Mouse (Mus musculus): ENCODE results near the gene Tor1aip1. TPM values are rescaled to one million over a fixed set of nuclear protein-coding genes. Genes with fewer than 3 reads are reported as not detected.
A peak's percentile ranks its signal among the peaks of the same experiment; 100 is the strongest.

Gene Tor1aip1
- polyA plus RNA-seq (2012; ENCODE audit: insufficient read depth, insufficient read length, low replicate concordance, missing spikeins): not detected in 2 replicates

DNA sequence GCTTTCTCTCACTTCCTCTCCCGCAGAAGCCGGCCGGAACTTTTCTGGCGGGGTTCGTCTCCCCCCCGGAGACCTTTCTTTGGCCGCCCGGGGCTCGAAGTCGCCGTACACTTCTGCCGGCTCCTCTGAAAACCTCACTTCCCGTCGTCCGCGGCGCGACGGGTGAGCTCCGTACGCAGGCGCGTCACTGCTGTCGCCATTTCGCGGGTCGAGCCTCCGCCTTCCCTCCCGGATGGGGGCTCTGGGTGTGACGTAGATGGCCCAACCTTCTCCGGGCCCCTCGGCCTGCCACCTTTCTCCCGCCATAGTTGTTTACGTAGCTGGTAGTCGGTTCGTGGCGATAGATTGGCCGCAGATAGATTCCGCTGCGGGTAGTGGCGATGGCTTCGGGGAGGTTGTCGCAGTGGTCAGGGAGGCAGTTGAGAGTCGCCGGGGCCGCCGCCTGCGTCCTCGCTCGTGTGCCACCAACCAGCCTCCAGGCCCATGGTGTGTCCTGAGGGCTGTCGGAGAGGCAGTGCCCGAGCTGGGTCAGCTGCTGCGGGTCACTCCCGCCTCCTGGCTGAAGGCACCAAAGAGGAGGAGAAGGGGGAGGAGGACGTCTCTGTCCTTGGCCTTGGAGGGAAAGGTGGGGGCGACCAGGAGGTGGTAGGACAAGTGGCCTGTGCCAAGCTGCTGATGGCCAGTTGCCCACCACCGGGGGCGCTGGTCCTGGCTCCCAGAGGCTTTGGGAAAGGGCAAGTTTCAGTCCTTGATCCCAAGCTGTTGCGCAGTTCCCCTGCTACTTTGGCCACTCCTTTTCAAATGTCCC lies at the start of gene Tor1aip1:
Tor1aip1 (minus strand) TSS at position 551 of the 808 bp plus-strand sequence.
- TF ChIP-seq CTCF (IDR thresholded peaks at IDR 0.05; ENCODE audit: insufficient read depth, low read depth, low read length) (peak; percentile 47; the same call in 1 of the 2 replicates), POLR2A (IDR thresholded peaks at IDR 0.05; ENCODE audit: insufficient read depth, low read depth, low read length) (peak; percentile 25; the same call in 1 of the 2 replicates)
- H3K4me1 ChIP-seq (ENCODE audit: control insufficient read depth, insufficient read depth, low read length): no peaks in the 10 kb centered on the region; the same call in 1 of the 2 replicates
- under 1% methylated on average over 59 of the region's 59 CpGs for WGBS

DNA sequence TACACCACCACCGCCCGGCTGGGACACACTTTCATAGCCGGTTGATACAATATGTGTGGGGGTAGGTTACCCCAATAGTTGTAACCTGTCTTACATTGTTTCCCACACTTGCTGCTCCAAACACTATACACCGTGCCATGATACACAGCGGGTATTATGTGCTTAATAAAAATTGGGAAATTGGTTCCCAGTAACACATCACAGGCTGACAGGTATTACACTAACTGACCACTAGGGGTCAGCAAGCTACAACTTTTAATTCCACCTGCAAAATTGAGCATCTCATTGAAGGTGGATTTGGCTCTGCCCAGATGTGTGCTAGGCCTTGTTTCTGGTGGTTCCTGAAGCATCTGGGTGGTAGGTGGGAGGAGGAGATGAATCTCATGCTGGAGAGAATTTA lies 49.5 kb upstream of the Tor1aip1 start:
- Histone ChIP-seq H3K4me1 (ENCODE audit: control insufficient read depth, insufficient read depth, low read length) (no peaks in the 10 kb centered on the region), H3K27ac (ENCODE audit: insufficient read depth, low read depth, low read length) (no peak overlapping the region), H3K4me3 (ENCODE audit: insufficient read depth, low read depth, low read length) (no peak overlapping the region)
- WGBS: 55% methylated on average over 5 of the region's 5 CpGs
- TF ChIP-seq CTCF (IDR thresholded peaks at IDR 0.05; ENCODE audit: insufficient read depth, low read depth, low read length) (no peak), POLR2A (IDR thresholded peaks at IDR 0.05; ENCODE audit: insufficient read depth, low read depth, low read length) (no peak)

More for the DNA sequence above, at the start of gene Tor1aip1:
- peak within 1 kb of the TSS; percentile 100 for H3K4me3 ChIP-seq (ENCODE audit: insufficient read depth, low read depth, low read length)
- H3K27ac ChIP-seq (ENCODE audit: insufficient read depth, low read depth, low read length): peak within 1 kb of the TSS; percentile 99

DNA sequence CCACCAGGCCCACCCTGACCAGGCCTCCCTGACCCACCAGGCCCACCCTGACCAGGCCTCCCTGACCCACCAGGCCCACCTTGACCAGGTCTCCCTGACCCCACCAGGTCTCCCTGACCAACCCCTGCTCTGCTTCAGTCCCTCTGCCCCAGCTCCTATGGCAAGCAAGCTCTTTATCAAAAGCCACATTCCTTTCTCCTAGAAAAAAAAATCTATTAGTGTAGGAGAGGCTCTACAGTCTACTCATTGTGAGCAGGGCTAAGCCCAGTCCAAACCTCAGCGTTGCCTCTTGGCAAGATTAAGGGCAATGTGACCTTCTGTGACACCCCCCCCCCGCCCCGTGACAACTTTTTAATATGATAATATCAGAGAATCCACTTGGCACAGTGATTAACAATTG lies 48.3 kb upstream of the Tor1aip1 start:
- Histone ChIP-seq H3K27ac (ENCODE audit: insufficient read depth, low read depth, low read length) (no peak overlapping the region), H3K4me1 (ENCODE audit: control insufficient read depth, insufficient read depth, low read length) (no peaks in the 10 kb centered on the region), H3K4me3 (ENCODE audit: insufficient read depth, low read depth, low read length) (no peak overlapping the region)
- WGBS: 75% methylated on average over 3 of the region's 3 CpGs
- TF ChIP-seq CTCF (IDR thresholded peaks at IDR 0.05; ENCODE audit: insufficient read depth, low read depth, low read length): no peak

DNA sequence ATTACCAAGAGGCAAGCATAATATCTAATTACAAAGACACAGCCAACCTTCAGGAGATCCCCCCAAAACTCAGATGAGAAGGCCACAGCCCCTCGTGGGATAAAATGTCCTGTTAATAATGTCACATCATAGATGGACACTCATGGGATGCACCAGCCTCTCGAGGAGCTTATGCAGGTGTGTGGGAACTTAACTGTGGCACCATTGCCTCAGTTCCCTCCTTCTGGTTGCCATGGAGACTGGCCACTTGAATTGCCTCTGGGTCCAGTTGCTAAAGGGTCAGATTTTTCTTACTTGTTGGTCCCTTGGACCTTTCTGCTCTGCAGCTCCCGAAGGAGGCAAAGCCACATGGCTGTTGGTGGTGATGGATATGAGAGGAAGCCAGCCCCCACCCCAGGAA lies 41.4 kb upstream of the Tor1aip1 start:
- Histone ChIP-seq H3K4me3 (ENCODE audit: insufficient read depth, low read depth, low read length) (no peak overlapping the region), H3K27ac (ENCODE audit: insufficient read depth, low read depth, low read length) (no peak overlapping the region), H3K4me1 (ENCODE audit: control insufficient read depth, insufficient read depth, low read length) (peaks cover 13% of the 10 kb centered on the region)
- 78% methylated on average over 3 of the region's 3 CpGs for WGBS
- TF ChIP-seq POLR2A (IDR thresholded peaks at IDR 0.05; ENCODE audit: insufficient read depth, low read depth, low read length) (no peak), CTCF (IDR thresholded peaks at IDR 0.05; ENCODE audit: insufficient read depth, low read depth, low read length) (no peak)

DNA sequence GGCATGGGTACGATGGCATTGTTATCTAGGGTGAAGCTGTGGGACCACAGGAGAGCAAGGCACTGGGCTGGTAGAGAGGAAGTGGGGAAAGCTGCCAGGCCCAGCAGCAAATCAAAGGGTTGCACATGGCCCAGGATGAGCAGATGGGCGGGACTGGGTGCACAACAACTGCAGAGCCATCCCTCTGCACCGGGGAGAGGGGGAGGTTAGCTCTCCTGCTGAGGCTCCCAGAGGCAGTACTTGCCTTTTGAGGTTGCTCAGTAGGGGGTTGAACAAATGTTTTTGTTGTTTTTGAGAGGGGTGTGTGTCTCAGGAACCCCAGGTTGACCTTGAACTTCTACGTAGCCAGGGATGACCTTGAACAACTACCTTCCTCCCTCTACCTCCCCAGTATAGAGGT lies 40.2 kb upstream of the Tor1aip1 start:
- Histone ChIP-seq H3K4me3 (ENCODE audit: insufficient read depth, low read depth, low read length) (no peak overlapping the region), H3K4me1 (ENCODE audit: control insufficient read depth, insufficient read depth, low read length) (peaks cover 13% of the 10 kb centered on the region), H3K27ac (ENCODE audit: insufficient read depth, low read depth, low read length) (no peak overlapping the region)
- 63% methylated on average over 4 of the region's 4 CpGs for WGBS
- TF ChIP-seq POLR2A (IDR thresholded peaks at IDR 0.05; ENCODE audit: insufficient read depth, low read depth, low read length) (no peak), CTCF (IDR thresholded peaks at IDR 0.05; ENCODE audit: insufficient read depth, low read depth, low read length) (no peak)

DNA sequence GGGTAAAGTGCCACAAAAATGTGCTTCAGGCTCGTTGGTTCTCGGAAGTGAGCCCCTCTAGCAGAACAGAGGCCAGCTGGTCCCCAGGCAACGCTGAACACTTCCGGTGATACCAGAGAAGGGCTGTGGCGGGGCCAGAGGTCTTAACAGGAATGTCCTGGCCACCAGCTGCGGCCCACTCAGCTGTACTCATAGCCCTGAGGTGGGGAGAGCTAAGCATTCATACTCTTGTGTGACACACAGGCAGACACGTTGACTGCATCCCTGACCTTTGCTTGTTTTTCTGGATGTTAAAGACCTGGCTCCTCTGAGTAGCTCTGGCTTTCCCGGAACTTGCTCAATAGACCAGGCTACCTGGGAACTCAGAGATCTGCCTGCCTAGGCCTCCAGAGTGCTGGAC lies 38.3 kb upstream of the Tor1aip1 start:
- WGBS: 85% methylated on average over 8 of the region's 8 CpGs
- H3K4me3 ChIP-seq (ENCODE audit: insufficient read depth, low read depth, low read length): no peak overlapping the region
- no peak overlapping the region for H3K27ac ChIP-seq (ENCODE audit: insufficient read depth, low read depth, low read length)
- H3K4me1 ChIP-seq (ENCODE audit: control insufficient read depth, insufficient read depth, low read length): peaks cover 16% of the 10 kb centered on the region
- TF ChIP-seq POLR2A (IDR thresholded peaks at IDR 0.05; ENCODE audit: insufficient read depth, low read depth, low read length) (no peak), CTCF (IDR thresholded peaks at IDR 0.05; ENCODE audit: insufficient read depth, low read depth, low read length) (no peak)

DNA sequence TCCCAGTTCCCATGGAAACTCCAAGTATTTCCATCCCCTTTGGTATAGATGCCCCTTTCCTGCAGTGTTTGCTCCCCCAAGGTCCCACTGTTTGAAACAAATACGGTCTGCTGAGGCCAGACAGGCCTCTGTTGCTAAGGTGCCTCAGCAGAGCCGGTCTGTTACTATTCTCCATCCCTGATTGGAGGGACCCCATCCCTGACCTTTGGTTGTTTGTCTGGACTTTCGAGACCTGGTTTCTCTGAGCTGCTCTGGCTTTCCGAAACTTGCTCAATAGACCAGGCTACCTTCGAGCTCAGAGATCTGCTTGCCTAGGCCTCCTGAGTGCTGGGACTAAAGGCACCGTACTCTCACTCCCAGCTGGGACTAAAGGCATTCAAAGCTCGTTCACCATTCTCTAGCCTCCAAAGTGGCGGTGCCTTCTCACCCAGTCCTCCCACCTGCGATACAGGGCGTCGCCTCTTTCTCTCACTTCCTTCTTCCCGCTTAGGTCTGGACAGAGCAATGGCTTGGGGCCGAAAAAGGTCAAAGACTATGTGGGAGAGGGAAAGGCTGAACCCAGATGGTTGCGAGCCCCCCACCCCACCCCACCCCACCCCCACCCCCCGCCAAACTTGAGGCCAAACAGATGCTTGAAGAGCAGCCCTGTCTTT lies 37.0 kb upstream of the Tor1aip1 start:
- Histone ChIP-seq H3K27ac (ENCODE audit: insufficient read depth, low read depth, low read length) (no peak overlapping the region), H3K4me3 (ENCODE audit: insufficient read depth, low read depth, low read length) (no peak overlapping the region), H3K4me1 (ENCODE audit: control insufficient read depth, insufficient read depth, low read length) (peaks cover 12% of the 10 kb centered on the region)
- WGBS: 80% methylated on average over 15 of the region's 15 CpGs
- TF ChIP-seq POLR2A (IDR thresholded peaks at IDR 0.05; ENCODE audit: insufficient read depth, low read depth, low read length) (no peak), CTCF (IDR thresholded peaks at IDR 0.05; ENCODE audit: insufficient read depth, low read depth, low read length) (no peak)

DNA sequence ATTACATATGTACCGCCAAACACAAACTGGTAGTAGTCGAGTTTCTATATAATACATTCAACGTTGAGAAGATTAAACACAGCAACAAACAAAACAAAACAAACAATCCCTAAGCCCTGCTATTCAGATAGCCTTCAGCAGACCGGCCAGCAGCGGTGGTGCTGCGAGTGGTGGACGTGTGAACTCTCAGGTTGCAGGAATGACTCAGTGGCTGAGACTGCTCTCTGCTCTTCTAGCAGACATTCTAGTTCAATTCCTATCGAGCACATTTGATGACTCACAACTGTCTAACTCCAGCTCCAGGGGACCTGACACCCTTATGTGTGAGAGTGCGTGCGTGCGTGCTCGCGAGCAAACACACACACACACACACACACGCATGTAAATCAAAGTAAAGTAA lies 33.8 kb upstream of the Tor1aip1 start:
- WGBS: 63% methylated on average over 14 of the region's 14 CpGs
- peaks cover 10% of the 10 kb centered on the region for H3K4me1 ChIP-seq (ENCODE audit: control insufficient read depth, insufficient read depth, low read length)
- TF ChIP-seq POLR2A (IDR thresholded peaks at IDR 0.05; ENCODE audit: insufficient read depth, low read depth, low read length): no peak
- TF ChIP-seq CTCF (IDR thresholded peaks at IDR 0.05; ENCODE audit: insufficient read depth, low read depth, low read length): no peak
- no peak overlapping the region for H3K27ac ChIP-seq (ENCODE audit: insufficient read depth, low read depth, low read length)
- H3K4me3 ChIP-seq (ENCODE audit: insufficient read depth, low read depth, low read length): no peak overlapping the region

DNA sequence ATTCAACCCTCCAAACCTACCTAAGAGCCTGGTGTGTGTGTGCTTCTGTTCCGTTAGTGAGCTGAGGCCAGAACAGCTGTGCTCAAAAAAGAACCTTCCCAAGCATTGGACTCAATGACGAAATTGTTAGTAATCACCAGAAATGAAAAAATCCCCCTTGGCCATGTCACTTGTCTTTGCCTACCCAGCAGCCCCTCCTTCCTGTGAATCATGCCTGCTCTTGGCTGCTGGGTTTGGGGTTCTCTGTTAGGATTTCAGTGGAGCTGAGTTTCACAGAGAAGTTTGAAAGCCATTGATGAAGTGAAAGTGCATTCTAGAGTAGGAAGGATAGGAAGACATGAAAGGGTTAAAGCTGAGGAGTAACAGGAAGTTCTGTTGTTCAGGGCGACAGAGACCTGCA lies 29.9 kb upstream of the Tor1aip1 start:
- TF ChIP-seq POLR2A (IDR thresholded peaks at IDR 0.05; ENCODE audit: insufficient read depth, low read depth, low read length) (no peak), CTCF (IDR thresholded peaks at IDR 0.05; ENCODE audit: insufficient read depth, low read depth, low read length) (no peak)

More for the DNA sequence above, 29.9 kb upstream of the Tor1aip1 start:
- 45% methylated on average over 3 of the region's 3 CpGs for WGBS
- H3K4me1 ChIP-seq (ENCODE audit: control insufficient read depth, insufficient read depth, low read length): peaks cover 20% of the 10 kb centered on the region
- no peak overlapping the region for H3K27ac ChIP-seq (ENCODE audit: insufficient read depth, low read depth, low read length)
- H3K4me3 ChIP-seq (ENCODE audit: insufficient read depth, low read depth, low read length): no peak overlapping the region
